Mouse (Mus musculus) liver, embryonic 14.5 days (tissue): ENCODE data around the gene Rps11. TPM values are rescaled to one million over a fixed set of nuclear protein-coding genes. Genes with fewer than 3 reads are reported as not detected.

ENCODE experiments used
- ATAC-seq: fragments of 200-750 bp; cut with Nextera tagmentation; 2 replicates; pipeline ENCODE4 v1.8.0; 2017; ENCODE audit warnings: moderate number of reproducible peaks, mild to moderate bottlenecking, moderate library complexity; ENCODE audit not compliant: insufficient read depth
- DNase-seq, 3 experiments: peaks; one replicate each; pipeline ENCODE4 v3.0.0-alpha.2; 2012 to 2013; ENCODE audit warnings: low read depth in 3 of 3, low spot score in 3 of 3
- H3K27ac ChIP-seq: fragments of 300-500 bp; sonication (generic); 2 replicates; pipeline ENCODE4 v1.5.1; 2014; ENCODE audit warnings: moderate library complexity, mild to moderate bottlenecking, control low read depth, inconsistent platforms
- H3K27me3 ChIP-seq: fragments of 300-500 bp; sonication (generic); 2 replicates; pipeline ENCODE4 v1.6.1; 2014; ENCODE audit warnings: mild to moderate bottlenecking, low read length, moderate library complexity; ENCODE audit not compliant: control insufficient read depth, insufficient read depth
- H3K36me3 ChIP-seq: fragments of 300-500 bp; sonication (generic); replicated peaks from 2 replicates; pipeline ENCODE4 v1.6.1; 2014; ENCODE audit warnings: low read depth; ENCODE audit not compliant: control insufficient read depth, insufficient read depth
- H3K4me1 ChIP-seq, 2 experiments: fragments of 200-500 bp in 1 of 2; fragments of 300-500 bp in 1 of 2; sonication (generic) in 1 of 2; replicated peaks; 2 replicates each; pipeline ENCODE4 v1.6.1; 2012 to 2014; ENCODE audit warnings: antibody characterized with exemption in 1 of 2, inconsistent platforms in 1 of 2, low read length in 1 of 2; ENCODE audit not compliant: control insufficient read depth in 2 of 2, insufficient read depth in 2 of 2
- H3K4me2 ChIP-seq: fragments of 300-500 bp; sonication (generic); 2 replicates; pipeline ENCODE4 v1.6.1; 2014; ENCODE audit warnings: low read depth, mild to moderate bottlenecking, control low read depth, moderate library complexity
- H3K4me3 ChIP-seq, 2 experiments: fragments of 200-500 bp in 1 of 2; fragments of 300-500 bp in 1 of 2; sonication (generic) in 1 of 2; 2 replicates each; pipeline ENCODE4 v1.5.1; 2012 to 2014; ENCODE audit warnings: low read depth in 2 of 2, low read length in 2 of 2, mild to moderate bottlenecking in 2 of 2, control low read depth in 1 of 2, inconsistent platforms in 1 of 2, moderate library complexity in 1 of 2; ENCODE audit not compliant: insufficient read depth in 1 of 2
- H3K9ac ChIP-seq: fragments of 300-500 bp; sonication (generic); replicated peaks from 2 replicates; pipeline ENCODE4 v1.6.1; 2014; ENCODE audit warnings: mild to moderate bottlenecking, control low read depth, moderate library complexity
- H3K9me3 ChIP-seq: fragments of 300-500 bp; sonication (generic); 2 replicates; pipeline ENCODE4 v1.6.1; 2016; ENCODE audit warnings: low read length, mixed read lengths; ENCODE audit not compliant: control insufficient read depth
- CTCF ChIP-seq: IDR thresholded peaks from 2 replicates; pipeline ENCODE4 v1.5.1; 2016; ENCODE audit warnings: antibody characterized with exemption, low read depth, control low read depth
- EP300 ChIP-seq: IDR thresholded peaks from 2 replicates; pipeline ENCODE4 v1.6.1; 2016; ENCODE audit warnings: antibody characterized with exemption, low read depth
- WGBS: fragments of 180-500 bp; shearing (Covaris S2); extraction: QIAGEN DNeasy Blood & Tissue Kit; methylation state at CpG from one replicate; pipeline ENCODE4 v1.1.7; 2014; ENCODE audit not compliant: insufficient replicate concordance; 5-methylcytosine and 5-hydroxymethylcytosine counted together
- polyA plus RNA-seq, 2 experiments: library from polyadenylated mRNA; depleted of rRNA in 1 of 2; stranded (reverse) in 1 of 2; unstranded in 1 of 2; fragments of >200 nt; fragmentation: Nextera tagmentation in 1 of 2; extraction: Ambion mirVana in 1 of 2; gene quantifications; 2 replicates each; pipeline versions ENCODE4 v1.2.1 to v1.2.3; 2012 to 2014

Gene Rps11
- polyA plus RNA-seq, 2 experiments = 366 to 989 TPM

GRCm38 (mm10) chr7:45158991-45159390 lies 34.8 kb upstream of the Rps11 start:
- 85% methylated on average over 6 of the region's 6 CpGs for WGBS

GRCm38 (mm10) chr7:45157459-45157858 lies 33.2 kb upstream of the Rps11 start:
- H3K4me3 ChIP-seq = no peak overlapping the region
- ATAC-seq (no peak), DNase-seq (no peak)
- TF ChIP-seq EP300 (no peak), CTCF (no peak)
- H3K9me3 ChIP-seq = no peaks in the 10 kb centered on the region
- no peaks in the 10 kb centered on the region for H3K36me3 ChIP-seq
- H3K4me1 ChIP-seq = peaks cover 6 to 12% of the 10 kb centered on the region in 2 experiments; a peak in 3 of 4 replicates
- H3K27me3 ChIP-seq = peaks cover 2% of the 10 kb centered on the region
- H3K9ac ChIP-seq = no peak overlapping the region
- 79% methylated on average over 14 of the region's 14 CpGs for WGBS
- no peak overlapping the region for H3K4me2 ChIP-seq
- no peak overlapping the region for H3K27ac ChIP-seq

More at GRCm38 (mm10) chr7:45158991-45159390, 34.8 kb upstream of the Rps11 start:
- no peak overlapping the region for H3K9ac ChIP-seq
- no peak overlapping the region for H3K4me3 ChIP-seq
- no peaks in the 10 kb centered on the region for H3K9me3 ChIP-seq
- no peak overlapping the region for H3K27ac ChIP-seq
- peaks cover 17% of the 10 kb centered on the region for H3K27me3 ChIP-seq
- no peak for TF ChIP-seq CTCF
- TF ChIP-seq EP300 = no peak
- DNase-seq (no peak), ATAC-seq (no peak)
- no peak overlapping the region for H3K4me2 ChIP-seq
- H3K4me1 ChIP-seq = peaks cover 3 to 5% of the 10 kb centered on the region in 2 experiments; a peak in 2 of 4 replicates
- H3K36me3 ChIP-seq = no peaks in the 10 kb centered on the region

DNA sequence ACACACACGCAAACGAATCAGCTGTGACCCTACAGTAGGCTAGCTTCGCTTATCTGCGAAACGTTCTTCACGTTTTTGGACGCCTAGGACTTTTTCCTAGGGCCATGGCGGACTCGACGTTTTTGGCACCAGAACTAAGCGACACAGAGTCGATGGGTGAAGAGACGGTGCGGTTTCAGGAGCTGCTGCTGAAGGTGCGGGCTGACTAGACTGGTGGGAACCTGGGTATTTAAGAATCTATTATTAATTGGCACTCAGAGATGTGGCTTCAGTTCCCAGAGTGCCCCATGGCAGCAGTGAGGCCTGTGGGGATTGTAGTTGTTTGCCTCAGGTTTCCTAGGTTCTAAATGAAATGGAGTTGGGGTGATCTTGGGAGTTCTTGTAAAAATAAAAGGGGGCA lies 32.0 kb upstream of the Rps11 start:
- Histone ChIP-seq H3K9me3 (no peaks in the 10 kb centered on the region), H3K4me1 (peaks cover 3 to 10% of the 10 kb centered on the region in 2 experiments; a peak in 3 of 4 replicates), H3K36me3 (no peaks in the 10 kb centered on the region), H3K27ac (no peak overlapping the region), H3K9ac (no peak overlapping the region), H3K4me2 (no peak overlapping the region), H3K4me3 (no peak overlapping the region), H3K27me3 (no peaks in the 10 kb centered on the region)
- DNase-seq (no peak), ATAC-seq (no peak)
- WGBS = 88% methylated on average over 15 of the region's 15 CpGs
- TF ChIP-seq EP300 = no peak
- no peak for TF ChIP-seq CTCF

GRCm38 (mm10) chr7:45155590-45155989 lies 31.4 kb upstream of the Rps11 start:
- H3K4me2 ChIP-seq = no peak overlapping the region
- no peak overlapping the region for H3K4me3 ChIP-seq
- DNase-seq = no peak
- TF ChIP-seq EP300 = no peak
- TF ChIP-seq CTCF = no peak
- no peaks in the 10 kb centered on the region for H3K36me3 ChIP-seq
- no peak overlapping the region for H3K27ac ChIP-seq
- no peaks in the 10 kb centered on the region for H3K9me3 ChIP-seq
- H3K4me1 ChIP-seq = peaks cover 8 to 10% of the 10 kb centered on the region in 2 experiments; a peak in 3 of 4 replicates
- H3K9ac ChIP-seq = no peak overlapping the region
- WGBS = 76% methylated on average over 9 of the region's 9 CpGs
- no peaks in the 10 kb centered on the region for H3K27me3 ChIP-seq
- ATAC-seq = no peak

- H3K27ac ChIP-seq = peak overlapping the region; percentile 10; the same call in 1 of the 2 replicates
- DNase-seq (peak in 1 of 3 experiments; percentile 49), ATAC-seq (peak; percentile 13; the same call in 1 of the 2 replicates)
Measured at GRCm38 (mm10) chr7:45154993-45155514, 30.8 kb upstream of the Rps11 start.

More at GRCm38 (mm10) chr7:45154993-45155514, 30.8 kb upstream of the Rps11 start:
- peaks cover 10 to 11% of the 10 kb centered on the region in 2 experiments; a peak in 3 of 4 replicates for H3K4me1 ChIP-seq
- H3K4me2 ChIP-seq = peak overlapping the region; percentile 98
- TF ChIP-seq EP300 = no peak
- TF ChIP-seq CTCF = peak; percentile 75
- H3K9me3 ChIP-seq = no peaks in the 10 kb centered on the region
- H3K9ac ChIP-seq = no peak overlapping the region
- H3K4me3 ChIP-seq = peak overlapping the region; percentile 28 to 74; a peak in 2 of 4 replicates
- H3K27me3 ChIP-seq = no peaks in the 10 kb centered on the region
- no peaks in the 10 kb centered on the region for H3K36me3 ChIP-seq
- WGBS = 58% methylated on average over 12 of the region's 12 CpGs
